Mouse (Mus musculus) hindbrain, postnatal 0 days (tissue): ENCODE results near the gene Stat5a. TPM values are rescaled to one million over a fixed set of nuclear protein-coding genes. Genes with fewer than 3 reads are reported as not detected.

Source experiments
- ATAC-seq: fragments of 200-750 bp; cut with Nextera tagmentation; 2 replicates; pipeline ENCODE4 v1.8.0; 2017; ENCODE audit warnings: mild to moderate bottlenecking, moderate TSS enrichment, moderate library complexity
- DNase-seq: peaks from one replicate; pipeline ENCODE4 v3.0.0-alpha.2; 2015; ENCODE audit warnings: low spot score
- H3K27ac ChIP-seq: fragments of 300-500 bp; sonication (generic); 2 replicates; pipeline ENCODE4 v1.5.1; 2014; ENCODE audit warnings: mild to moderate bottlenecking
- H3K27me3 ChIP-seq: fragments of 300-500 bp; sonication (generic); 2 replicates; pipeline ENCODE4 v1.6.1; 2014; ENCODE audit warnings: low read length, mixed read lengths; ENCODE audit not compliant: insufficient read depth
- H3K36me3 ChIP-seq: fragments of 300-500 bp; sonication (generic); 2 replicates; pipeline ENCODE4 v1.6.1; 2014; ENCODE audit warnings: low read length, mixed read lengths; ENCODE audit not compliant: insufficient read depth
- H3K4me1 ChIP-seq: fragments of 300-500 bp; sonication (generic); 2 replicates; pipeline ENCODE4 v1.6.1; 2014; ENCODE audit warnings: antibody characterized with exemption, low read length, mixed read lengths; ENCODE audit not compliant: insufficient read depth
- H3K4me2 ChIP-seq: fragments of 300-500 bp; sonication (generic); 2 replicates; pipeline ENCODE4 v1.6.1; 2014; ENCODE audit warnings: low read depth, mild to moderate bottlenecking, low read length, moderate library complexity, mixed read lengths
- H3K4me3 ChIP-seq: fragments of 300-500 bp; sonication (generic); 2 replicates; pipeline ENCODE4 v1.5.1; 2014; ENCODE audit warnings: low read length
- H3K9ac ChIP-seq: fragments of 300-500 bp; sonication (generic); replicated peaks from 2 replicates; pipeline ENCODE4 v1.6.1; 2014; ENCODE audit warnings: mild to moderate bottlenecking, low read length, moderate library complexity, mixed read lengths
- H3K9me3 ChIP-seq: fragments of 300-500 bp; sonication (generic); 2 replicates; pipeline ENCODE4 v1.6.1; 2016; ENCODE audit warnings: low read length, mixed read lengths
- CTCF ChIP-seq: IDR thresholded peaks from 2 replicates; pipeline ENCODE4 v1.5.1; 2016; ENCODE audit warnings: antibody characterized with exemption, control low read depth, low read depth
- WGBS: fragments of 180-500 bp; shearing (Covaris S2); extraction: QIAGEN DNeasy Blood & Tissue Kit; methylation state at CpG from one replicate; pipeline ENCODE4 v1.1.7; 2014; 5-methylcytosine and 5-hydroxymethylcytosine counted together
- polyA plus RNA-seq: library from polyadenylated mRNA; unstranded; fragments of >200 nt; fragmentation: Nextera tagmentation; extraction: Ambion mirVana; gene quantifications from 2 replicates; pipeline ENCODE4 v1.2.1, GENCODE M21; 2015
- total RNA-seq: library from RNA; depleted of rRNA; stranded (reverse); fragments of >200 nt; gene quantifications from 2 replicates; pipeline ENCODE4 v1.2.3, GENCODE M21; 2014

Stat5a gene
- total and polyA plus RNA-seq, 2 experiments from 2014 or later: 2.5 to 5.5 TPM

DNA sequence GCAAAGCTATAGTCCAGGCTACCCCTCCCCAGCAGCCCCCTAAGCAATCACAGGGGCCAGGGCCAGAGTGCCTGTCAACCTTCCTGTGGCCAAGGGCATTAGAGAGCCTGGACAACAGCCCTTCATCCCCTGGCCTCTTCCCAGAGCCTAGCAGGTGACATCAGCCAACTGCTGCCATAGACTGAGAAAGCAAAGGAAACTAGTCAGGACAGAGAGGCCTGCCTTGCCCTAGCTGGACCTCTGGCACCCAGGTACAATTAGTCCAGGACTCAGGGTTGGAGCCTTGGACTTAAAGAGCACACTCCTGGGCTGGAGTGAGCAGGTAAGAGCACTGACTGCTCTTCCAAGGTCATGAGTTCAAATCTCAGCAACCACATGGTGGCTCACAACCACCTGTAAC is 26.3 kb downstream of the Stat5a start:
- no peak overlapping the region for H3K4me2 ChIP-seq
- peaks cover 21% of the 10 kb centered on the region; the same call in 1 of the 2 replicates for H3K36me3 ChIP-seq
- DNase-seq (no peak), ATAC-seq (no peak)
- H3K9ac ChIP-seq: no peak overlapping the region
- H3K4me1 ChIP-seq: no peaks in the 10 kb centered on the region
- H3K4me3 ChIP-seq: no peak overlapping the region
- no peak for TF ChIP-seq CTCF
- H3K27me3 ChIP-seq: no peaks in the 10 kb centered on the region
- no peaks in the 10 kb centered on the region for H3K9me3 ChIP-seq
- no peak overlapping the region for H3K27ac ChIP-seq

DNA sequence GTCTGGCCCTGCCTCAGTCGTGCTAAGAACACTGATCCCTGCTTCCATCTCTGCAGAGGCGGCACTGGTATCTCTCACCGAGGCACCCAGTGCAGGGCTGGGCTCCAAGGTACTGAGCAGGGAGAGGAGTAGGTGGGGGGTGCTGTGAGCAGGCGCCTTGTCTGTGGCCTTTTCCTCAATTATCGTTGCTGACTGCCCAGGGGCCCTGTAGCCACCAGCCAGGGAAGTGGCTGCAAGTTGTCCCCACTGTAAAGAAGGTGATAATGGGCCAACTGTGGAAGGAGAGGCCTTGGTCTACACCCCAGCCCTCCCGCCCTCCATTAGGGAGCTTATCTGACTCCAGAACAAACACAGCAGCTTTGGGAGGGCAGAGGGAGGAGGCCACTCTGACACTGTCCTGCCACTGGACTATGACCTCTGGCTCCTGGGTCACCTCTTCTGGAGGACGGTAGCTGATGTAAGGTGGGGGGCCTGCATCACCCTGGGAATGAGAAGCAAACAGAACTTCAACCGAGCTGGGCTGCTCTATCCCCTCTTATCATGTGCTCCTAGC is 27.1 kb downstream of the Stat5a start:
- Histone ChIP-seq H3K4me1 (no peaks in the 10 kb centered on the region), H3K27me3 (no peaks in the 10 kb centered on the region), H3K9ac (no peak overlapping the region), H3K4me3 (no peak overlapping the region), H3K36me3 (peaks cover 23% of the 10 kb centered on the region; the same call in 1 of the 2 replicates), H3K27ac (no peak overlapping the region), H3K9me3 (no peaks in the 10 kb centered on the region), H3K4me2 (no peak overlapping the region)
- TF ChIP-seq CTCF: no peak
- no peak for ATAC-seq
- no peak for DNase-seq
- WGBS: 72% methylated on average over 8 of the region's 8 CpGs

DNA sequence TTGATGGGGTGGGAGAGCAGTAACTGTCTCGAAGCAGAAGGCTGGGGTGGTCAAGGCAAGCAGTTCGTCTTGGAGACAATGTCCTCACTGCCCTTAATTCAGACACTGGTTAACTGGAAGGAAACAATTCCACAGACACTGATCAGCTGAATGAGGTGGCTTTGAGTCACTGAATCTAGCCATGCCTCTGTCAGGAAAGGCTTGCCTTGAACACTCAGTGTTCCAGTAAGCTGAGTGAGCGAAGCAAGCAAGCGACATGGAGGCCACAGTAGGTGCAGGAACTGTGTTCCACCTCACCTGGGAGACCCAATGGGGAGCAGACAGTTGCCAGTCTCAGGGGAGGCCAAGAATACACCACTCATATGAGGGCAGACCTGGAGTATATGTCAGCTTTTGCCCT is 28.1 kb downstream of the Stat5a start:
- Histone ChIP-seq H3K9me3 (no peaks in the 10 kb centered on the region), H3K4me1 (no peaks in the 10 kb centered on the region), H3K27ac (no peak overlapping the region), H3K4me3 (no peak overlapping the region), H3K36me3 (peaks cover 23% of the 10 kb centered on the region; the same call in 1 of the 2 replicates), H3K9ac (no peak overlapping the region), H3K27me3 (no peaks in the 10 kb centered on the region), H3K4me2 (no peak overlapping the region)
- DNase-seq (no peak), ATAC-seq (no peak)
- no peak for TF ChIP-seq CTCF
- 86% methylated on average over 4 of the region's 4 CpGs for WGBS

DNA sequence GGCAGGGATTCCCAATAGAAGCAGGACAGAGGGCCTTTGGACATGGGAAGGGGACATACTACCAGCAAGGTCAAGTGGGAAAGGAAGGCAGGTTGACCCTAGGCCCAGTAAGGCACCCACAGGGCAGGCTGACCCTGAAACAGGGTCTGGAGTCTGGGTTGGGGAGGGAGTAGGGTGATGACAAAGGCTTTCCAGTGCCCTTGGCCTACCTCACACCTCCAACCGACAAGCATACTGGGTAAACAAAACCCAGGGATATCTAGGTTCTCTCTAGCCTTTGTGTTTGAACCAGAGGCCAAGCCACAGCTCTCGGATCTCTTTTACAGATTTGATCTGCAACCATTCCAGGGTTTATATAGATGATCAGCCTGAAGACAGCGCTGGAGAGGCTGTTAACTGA is 28.6 kb downstream of the Stat5a start:
- H3K9me3 ChIP-seq: no peaks in the 10 kb centered on the region
- H3K4me3 ChIP-seq: no peak overlapping the region
- peaks cover 23% of the 10 kb centered on the region; the same call in 1 of the 2 replicates for H3K36me3 ChIP-seq
- DNase-seq: no peak
- no peaks in the 10 kb centered on the region for H3K27me3 ChIP-seq
- 83% methylated on average over 3 of the region's 3 CpGs for WGBS
- H3K4me1 ChIP-seq: no peaks in the 10 kb centered on the region
- H3K27ac ChIP-seq: no peak overlapping the region
- H3K4me2 ChIP-seq: no peak overlapping the region
- no peak for ATAC-seq
- no peak for TF ChIP-seq CTCF
- no peak overlapping the region for H3K9ac ChIP-seq

DNA sequence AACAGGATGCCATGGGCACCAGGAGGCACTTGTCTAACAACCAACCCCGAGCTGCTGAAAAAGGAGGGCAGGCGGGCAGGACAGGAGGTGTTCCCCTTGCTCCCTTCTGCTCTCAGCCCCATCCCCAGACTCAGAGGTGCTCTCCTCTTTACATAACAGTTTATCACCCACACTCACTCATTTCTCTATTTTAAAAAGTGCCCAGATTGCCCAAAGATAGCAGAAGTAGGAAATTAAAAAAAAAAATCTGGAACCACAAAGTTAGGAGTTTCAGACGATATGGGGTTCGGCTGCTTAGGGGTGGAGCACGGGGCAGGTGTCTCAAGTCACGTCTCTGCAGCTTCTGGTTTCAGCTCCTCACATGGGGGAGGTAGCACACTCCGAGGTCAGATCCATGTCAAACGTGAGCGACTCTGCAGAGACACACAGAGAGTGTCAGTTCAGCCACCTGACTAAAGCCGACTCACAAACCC is 29.2 kb downstream of the Stat5a start:
- DNase-seq (no peak), ATAC-seq (no peak)
- Histone ChIP-seq H3K9ac (no peak overlapping the region), H3K36me3 (peaks cover 23% of the 10 kb centered on the region; the same call in 1 of the 2 replicates), H3K4me1 (no peaks in the 10 kb centered on the region), H3K9me3 (no peaks in the 10 kb centered on the region), H3K4me2 (no peak overlapping the region), H3K27me3 (no peaks in the 10 kb centered on the region), H3K4me3 (no peak overlapping the region), H3K27ac (no peak overlapping the region)
- no peak for TF ChIP-seq CTCF
- WGBS: 83% methylated on average over 10 of the region's 10 CpGs

DNA sequence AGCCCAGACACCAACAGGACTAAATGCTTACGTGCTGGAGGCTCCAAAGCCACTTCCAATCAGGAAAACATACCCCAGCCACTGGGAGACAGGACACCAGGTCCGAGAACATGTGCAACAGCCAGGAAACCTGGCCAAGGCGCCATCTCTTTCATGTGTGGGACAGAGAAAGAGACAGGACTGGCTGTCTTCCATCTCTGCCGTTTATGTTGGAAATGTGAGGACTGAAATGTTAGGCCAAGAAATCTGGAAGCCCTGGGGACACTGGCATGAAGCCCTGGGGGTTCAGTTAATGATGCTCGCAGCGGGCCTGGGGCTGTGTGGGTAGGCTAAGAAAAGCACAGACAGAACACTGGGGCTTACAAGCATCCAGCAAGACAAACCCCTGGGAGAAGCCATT is 31.3 kb downstream of the Stat5a start:
- Histone ChIP-seq H3K27me3 (no peaks in the 10 kb centered on the region), H3K4me3 (no peak overlapping the region), H3K4me2 (no peak overlapping the region), H3K9ac (no peak overlapping the region), H3K9me3 (no peaks in the 10 kb centered on the region), H3K4me1 (no peaks in the 10 kb centered on the region), H3K27ac (no peak overlapping the region), H3K36me3 (peaks cover 23% of the 10 kb centered on the region; the same call in 1 of the 2 replicates)
- 45% methylated on average over 6 of the region's 6 CpGs for WGBS
- no peak for TF ChIP-seq CTCF
- peak; percentile 48 for DNase-seq
- no peak for ATAC-seq

DNA sequence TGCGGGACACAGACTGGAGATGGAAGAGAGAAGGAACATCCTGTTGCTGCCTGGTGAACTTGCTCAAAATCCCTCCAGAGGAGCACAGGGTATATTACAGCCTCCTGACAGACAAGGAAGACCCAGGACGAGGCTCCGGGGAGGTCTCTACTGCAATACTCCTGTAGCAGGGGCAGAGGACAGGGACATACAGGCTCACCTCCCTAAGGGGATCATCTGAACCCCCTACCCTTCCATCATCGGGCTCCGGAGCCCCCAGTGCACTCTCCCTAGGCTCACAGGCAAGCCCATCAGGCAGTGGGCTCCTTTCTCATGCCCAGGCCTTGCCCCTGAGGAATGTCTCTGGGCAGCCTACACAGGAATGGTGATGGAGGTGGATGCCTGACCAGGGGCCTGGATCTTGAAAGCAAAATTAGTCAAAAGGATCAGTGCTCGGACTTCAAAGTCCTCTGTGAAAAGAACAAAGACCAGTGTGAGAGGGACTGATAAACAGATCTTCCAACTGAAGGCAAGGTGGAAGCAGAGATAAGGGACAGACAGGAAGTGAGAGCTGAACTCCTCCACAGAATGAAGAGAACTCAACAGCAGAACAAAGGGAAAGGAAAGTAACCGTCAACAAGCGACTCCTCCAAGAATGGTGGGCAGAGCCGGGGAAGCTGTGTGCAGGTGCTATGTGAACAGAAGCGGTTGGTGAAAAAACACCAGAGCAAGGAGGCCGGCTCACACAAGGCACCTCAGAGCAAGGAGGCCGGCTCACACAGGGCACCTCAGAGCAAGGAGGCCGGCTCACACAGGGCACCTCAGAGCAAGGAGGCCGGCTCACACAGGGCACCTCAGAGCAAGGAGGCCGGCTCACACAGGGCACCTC is 32.3 kb downstream of the Stat5a start:
- peak; percentile 24 for TF ChIP-seq CTCF
- ATAC-seq (no peak), DNase-seq (no peak)
- Histone ChIP-seq H3K4me3 (no peak overlapping the region), H3K4me2 (no peak overlapping the region), H3K4me1 (no peaks in the 10 kb centered on the region), H3K36me3 (peaks cover 23% of the 10 kb centered on the region; the same call in 1 of the 2 replicates), H3K9ac (no peak overlapping the region; the same call in 1 of the 2 replicates), H3K27me3 (no peaks in the 10 kb centered on the region), H3K27ac (no peak overlapping the region), H3K9me3 (no peaks in the 10 kb centered on the region)
- WGBS: 81% methylated on average over 14 of the region's 15 CpGs
